Mouse (Mus musculus) spleen, adult 2 months (tissue): ENCODE results near the gene Mgp.

Experiments used
- CTCF ChIP-seq: fragments of 200-500 bp; IDR thresholded peaks from 2 replicates; pipeline ENCODE4 v1.5.1; 2011; ENCODE audit warnings: mild to moderate bottlenecking, inconsistent platforms; ENCODE audit not compliant: insufficient read depth, insufficient read length, insufficient replicate concordance; ENCODE audit errors: extremely low read depth
- POLR2A ChIP-seq: fragments of 200-500 bp; IDR thresholded peaks from 2 replicates; pipeline ENCODE4 v1.6.1; 2011; ENCODE audit warnings: low read depth, low read length, inconsistent platforms

GRCm38 (mm10) chr6:136903885-136904470 is 28.4 kb upstream of the Mgp start:
- TF ChIP-seq POLR2A (no peak), CTCF (no peak)
